Mouse (Mus musculus) bone marrow macrophage, adult 2 months (primary cell): Measurements from ENCODE around the gene H2afx.

Experiments used
- CTCF ChIP-seq: IDR thresholded peaks from 2 replicates; pipeline ENCODE4 v1.5.1; 2012; ENCODE audit warnings: low read depth, mild to moderate bottlenecking, low read length, moderate library complexity
- POLR2A ChIP-seq: IDR thresholded peaks from 2 replicates; pipeline ENCODE4 v1.6.1; 2012; ENCODE audit warnings: mild to moderate bottlenecking, low read depth, low read length, borderline replicate concordance

- TF ChIP-seq POLR2A (no peak), CTCF (no peak)
Measured at GRCm38 (mm10) chr9:44357207-44357606, 22.7 kb downstream of the H2afx start.
